Mouse (Mus musculus): ENCODE results near the gene Col9a2.
"Not testable (repeated sequence)": the region's sequence is repeated elsewhere in the genome, so short reads cannot be mapped to it uniquely, and the experiment has no call there.

Col9a2 gene

DNA sequence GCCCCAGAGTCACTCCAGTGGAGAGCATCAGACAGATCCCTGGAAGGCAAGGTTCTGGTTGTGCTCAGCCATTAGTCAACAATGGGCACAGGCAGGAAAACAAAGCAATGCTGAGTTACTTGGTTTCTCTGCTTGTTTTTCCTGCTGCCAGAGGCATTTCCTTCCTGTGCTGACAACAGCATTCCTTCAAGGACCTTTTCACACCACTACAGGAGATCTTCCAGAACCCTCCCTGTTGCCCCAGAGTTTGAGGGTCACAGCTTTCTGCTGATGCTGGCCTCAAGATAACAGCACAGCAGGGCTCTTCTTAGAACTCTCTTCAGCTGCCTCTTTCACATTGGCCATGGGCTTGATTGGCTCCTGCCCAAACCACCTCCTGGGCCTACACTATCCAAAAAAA lies 17.3 kb upstream of the Col9a2 start:
- DNase-seq = no peak

DNA sequence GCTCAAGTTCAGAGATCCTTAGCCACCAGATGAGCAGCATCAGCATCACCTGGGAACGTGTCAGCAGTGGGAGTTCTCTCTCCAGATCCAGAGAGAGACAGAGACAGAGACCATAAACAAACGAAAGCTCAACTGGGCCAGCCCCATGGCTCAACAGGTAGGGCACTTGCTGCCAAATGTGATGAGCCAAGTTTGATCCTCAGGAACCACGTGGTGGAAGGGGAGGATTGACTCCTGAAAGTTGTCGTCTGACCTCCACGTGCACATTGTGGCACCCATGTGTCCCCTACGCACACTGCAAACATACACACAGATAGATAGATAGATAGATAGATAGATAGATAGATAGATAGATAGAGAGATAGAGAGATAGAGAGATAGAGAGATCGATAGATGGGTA lies 15.7 kb upstream of the Col9a2 start:
- no peak for DNase-seq

DNA sequence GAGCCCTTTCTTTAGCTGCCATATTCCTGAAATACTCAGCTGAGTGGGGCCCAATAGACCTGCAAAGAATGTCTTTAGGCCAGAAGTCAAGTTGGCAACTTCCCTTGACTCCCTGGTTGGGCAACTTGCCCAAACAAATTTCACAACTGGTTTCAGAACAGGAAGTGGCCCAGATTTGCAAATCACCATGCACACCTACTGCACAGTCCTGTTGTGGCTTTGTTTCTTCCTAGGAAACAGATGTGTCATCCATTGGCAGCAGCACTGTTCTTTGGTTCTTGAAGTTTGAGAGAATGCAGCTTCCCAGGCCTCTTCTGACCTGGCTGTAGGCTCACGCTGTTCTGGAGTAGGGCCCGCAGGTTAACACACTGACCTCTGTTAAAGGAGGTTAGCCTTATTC lies 15.2 kb upstream of the Col9a2 start:
- no peak for DNase-seq

DNA sequence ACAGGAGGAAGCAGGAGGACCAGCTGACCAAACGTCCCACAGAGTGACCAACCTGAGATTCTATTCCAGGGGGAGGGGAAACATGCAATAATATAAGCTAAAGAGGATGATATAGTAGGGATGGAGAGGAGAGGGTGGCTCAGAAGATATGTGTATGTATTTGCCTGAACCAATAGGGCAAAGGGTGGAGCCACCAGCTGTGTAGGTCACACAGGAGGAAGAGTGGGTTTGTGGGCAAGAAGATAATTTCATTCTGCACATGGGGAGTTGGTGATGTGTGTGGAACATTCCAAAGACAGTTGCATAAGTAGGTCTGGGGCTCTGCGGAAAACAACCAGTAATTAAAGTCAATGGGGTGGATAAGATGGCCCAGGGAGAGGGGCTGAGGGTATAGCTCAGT lies 13.5 kb upstream of the Col9a2 start:
- no peak for DNase-seq

DNA sequence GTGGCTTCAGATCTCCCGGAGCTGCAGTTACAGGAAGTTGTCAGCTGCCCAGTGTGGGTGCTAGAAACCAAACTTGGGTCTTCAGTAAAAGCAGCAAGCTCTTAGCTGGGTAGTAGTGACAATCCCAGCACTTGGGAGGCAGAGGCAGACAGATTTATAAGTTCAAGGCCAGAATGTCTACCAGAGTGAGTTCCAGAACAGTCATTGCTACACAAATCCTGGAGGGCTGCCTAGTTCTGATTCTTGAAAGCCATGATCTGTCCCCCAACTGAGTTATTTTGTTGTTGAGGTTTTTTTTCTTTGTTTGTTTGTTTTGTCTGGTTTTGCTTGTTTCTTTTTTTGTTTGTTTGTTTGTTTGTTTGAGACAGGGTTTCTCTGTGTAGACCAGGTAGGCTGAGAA lies 11.0 kb upstream of the Col9a2 start:
- DNase-seq = no peak

DNA sequence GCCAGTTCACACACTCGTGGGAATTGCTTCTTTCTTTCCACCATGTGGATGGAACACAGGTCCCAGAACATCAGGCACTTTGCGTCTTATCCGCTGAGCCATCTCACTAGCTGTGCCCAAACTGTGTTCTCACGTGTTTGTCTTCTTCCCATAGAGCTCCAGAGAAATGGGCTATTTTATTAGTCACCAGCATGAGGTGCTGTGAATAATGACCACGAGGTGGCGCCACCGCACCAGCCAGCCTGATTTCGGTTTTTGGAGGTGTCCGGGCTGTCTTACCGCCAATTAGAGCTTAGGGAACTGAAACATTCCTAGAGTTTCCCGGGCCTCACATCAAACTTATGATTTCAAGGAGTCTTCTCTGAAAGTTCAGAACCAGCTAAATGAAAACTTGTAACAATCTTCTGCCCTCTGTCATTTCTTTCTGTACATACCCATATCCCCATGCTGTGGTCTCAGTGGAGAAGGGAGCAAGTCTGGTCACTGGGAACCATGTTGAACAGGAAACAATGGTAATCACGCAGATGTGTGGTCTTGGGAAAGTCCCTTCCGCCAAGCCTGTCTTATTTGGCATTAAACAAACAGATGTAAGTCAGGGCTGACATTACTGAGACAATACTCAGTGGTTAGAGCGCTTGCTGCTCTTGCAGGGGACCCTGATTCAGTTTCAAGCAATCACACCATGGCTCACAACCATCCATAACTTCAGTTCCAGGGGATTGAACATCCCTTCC lies 10.4 kb upstream of the Col9a2 start:
- DNase-seq = peak; percentile 57 to 63

DNA sequence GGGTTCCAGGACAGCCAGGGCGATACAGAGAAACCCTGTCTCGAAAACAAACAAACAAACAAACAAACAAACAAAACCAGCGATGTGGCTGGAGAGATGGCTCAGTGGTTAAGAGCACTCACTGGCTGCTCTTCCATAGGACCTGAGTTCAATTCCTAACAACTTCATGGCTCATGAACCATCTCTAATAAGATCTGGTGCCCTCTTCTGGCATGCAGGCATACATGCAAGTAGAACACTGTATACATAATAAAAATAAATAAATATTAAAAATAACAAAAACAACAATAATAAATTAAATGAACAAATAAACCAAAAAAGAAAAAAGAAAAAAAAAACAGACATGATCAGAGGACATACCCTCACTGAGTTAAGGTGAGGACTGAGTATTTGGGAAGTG lies 9.6 kb upstream of the Col9a2 start:
- DNase-seq = no peak

DNA sequence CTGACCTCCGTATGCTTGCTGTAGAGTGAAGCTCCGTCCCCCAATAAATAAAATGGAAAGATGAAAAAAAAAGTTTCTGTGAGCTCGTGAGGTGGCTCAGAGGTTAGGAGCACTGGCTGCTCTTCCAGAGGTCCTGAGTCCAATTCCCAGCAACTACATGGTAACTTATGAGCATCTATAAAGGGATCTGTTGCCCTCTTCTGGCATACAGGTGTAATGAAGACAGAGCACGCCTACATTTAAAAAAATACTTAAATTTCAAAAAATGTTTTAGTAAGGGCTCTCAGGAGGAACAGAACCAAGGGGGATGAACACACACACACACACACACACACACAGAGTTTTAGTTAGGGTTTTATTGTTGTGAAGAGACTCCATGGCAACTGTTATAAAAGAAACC lies 7.7 kb upstream of the Col9a2 start:
- no peak for DNase-seq

- no peak for DNase-seq
These were observed 6.2 kb upstream of the Col9a2 start for GRCm38 (mm10) chr4:121033006-121033405.

GRCm38 (mm10) chr4:121040323-121040722 lies 1.1 kb downstream of the Col9a2 start:
- no peak for DNase-seq

GRCm38 (mm10) chr4:121040897-121041671 lies 1.9 kb downstream of the Col9a2 start:
- peak; percentile 69 for DNase-seq

GRCm38 (mm10) chr4:121042472-121042871 lies 3.3 kb downstream of the Col9a2 start:
- DNase-seq = no peak

- no peak for DNase-seq
These were observed 3.8 kb downstream of the Col9a2 start for GRCm38 (mm10) chr4:121042946-121043345.

- DNase-seq = no peak
These were observed 12.7 kb downstream of the Col9a2 start for GRCm38 (mm10) chr4:121051863-121052262.

DNA sequence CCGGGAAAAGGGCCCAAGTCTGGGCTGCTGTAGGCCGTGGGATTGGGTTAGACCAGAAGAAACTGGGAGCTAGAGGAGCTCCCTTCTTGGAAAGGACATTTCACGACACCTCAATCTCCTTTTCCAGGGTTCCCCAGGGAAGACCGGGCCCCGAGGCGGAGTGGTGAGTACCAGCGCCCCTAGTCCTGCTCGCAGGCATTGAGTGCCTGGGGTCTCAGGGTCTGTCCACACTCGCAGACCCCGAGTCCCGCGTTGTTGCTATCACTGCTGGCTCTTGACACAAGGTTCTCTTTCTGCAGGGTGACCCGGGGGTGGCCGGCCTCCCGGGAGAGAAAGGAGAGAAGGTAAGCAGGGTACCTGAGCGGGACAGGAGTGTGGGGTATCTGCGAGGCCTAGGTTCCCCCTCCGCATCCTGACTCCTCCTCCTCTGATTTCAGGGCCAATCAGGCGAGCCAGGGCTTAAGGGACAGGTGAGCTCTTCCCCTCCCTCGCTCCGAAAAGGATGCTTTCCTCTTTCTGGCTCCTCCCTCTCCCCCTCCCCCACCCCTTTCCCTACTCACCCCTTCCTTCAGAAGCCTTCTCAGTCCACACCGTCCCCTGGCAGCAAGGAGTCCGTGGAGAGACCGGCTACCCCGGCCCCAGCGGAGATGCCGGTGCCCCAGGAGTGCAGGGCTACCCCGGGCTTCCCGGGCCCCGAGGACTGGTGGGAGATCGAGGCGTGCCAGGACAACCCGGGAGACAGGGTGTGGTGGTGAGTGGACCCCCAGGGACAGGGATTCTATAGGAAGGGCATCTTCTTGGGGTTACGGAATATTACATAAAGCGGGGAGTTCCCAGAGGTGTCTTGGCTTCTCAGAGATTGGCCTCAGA lies 13.5 kb downstream of the Col9a2 start:
- peak; percentile 49 to 57 for DNase-seq

DNA sequence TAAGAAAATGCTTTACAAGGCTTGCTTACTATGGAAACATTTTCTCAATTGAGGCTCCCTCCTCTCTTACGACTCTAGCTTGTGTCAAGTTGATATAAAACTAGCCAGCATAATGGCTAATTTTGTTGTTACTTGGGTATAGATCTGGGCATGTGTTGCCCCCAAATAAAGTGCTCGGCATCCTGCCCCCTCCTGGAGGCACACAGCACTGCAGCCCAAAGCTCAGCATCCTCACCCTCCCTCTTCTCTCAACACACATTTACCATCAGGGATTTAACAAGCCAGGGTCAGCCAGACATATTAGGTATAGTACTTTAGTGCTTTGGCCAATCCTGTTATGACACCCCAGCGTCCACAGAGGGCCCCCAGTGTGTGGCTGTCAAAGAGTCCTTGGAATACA lies 17.2 kb downstream of the Col9a2 start:
- peak; percentile 25 to 44 for DNase-seq

GRCm38 (mm10) chr4:121057032-121057431 lies 17.8 kb downstream of the Col9a2 start:
- DNase-seq = no peak

- not testable (repeated sequence) for DNase-seq
These were observed 20.0 kb downstream of the Col9a2 start for GRCm38 (mm10) chr4:121059218-121059617.

- no peak for DNase-seq
These were observed 26.2 kb downstream of the Col9a2 start for GRCm38 (mm10) chr4:121065336-121065735.

DNA sequence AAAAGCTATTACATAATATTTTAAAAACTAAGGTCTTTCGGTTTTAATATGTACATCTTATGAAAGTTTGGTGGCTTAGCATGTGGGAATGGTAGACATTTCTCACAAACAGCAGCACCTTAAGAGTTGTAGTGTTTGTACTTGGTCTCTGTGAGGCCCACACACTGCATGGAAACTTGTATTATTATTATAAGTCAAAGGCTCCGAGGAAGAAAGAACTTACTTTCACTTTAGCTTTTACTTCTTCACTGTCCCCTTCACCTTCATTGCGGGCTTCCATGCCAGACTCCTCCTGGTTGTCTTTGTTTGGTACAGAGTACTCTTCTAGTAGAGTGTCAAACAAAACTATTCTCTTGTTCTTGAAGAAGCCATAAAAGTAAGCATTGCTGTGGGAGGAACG lies 35.1 kb downstream of the Col9a2 start:
- no peak for DNase-seq

DNA sequence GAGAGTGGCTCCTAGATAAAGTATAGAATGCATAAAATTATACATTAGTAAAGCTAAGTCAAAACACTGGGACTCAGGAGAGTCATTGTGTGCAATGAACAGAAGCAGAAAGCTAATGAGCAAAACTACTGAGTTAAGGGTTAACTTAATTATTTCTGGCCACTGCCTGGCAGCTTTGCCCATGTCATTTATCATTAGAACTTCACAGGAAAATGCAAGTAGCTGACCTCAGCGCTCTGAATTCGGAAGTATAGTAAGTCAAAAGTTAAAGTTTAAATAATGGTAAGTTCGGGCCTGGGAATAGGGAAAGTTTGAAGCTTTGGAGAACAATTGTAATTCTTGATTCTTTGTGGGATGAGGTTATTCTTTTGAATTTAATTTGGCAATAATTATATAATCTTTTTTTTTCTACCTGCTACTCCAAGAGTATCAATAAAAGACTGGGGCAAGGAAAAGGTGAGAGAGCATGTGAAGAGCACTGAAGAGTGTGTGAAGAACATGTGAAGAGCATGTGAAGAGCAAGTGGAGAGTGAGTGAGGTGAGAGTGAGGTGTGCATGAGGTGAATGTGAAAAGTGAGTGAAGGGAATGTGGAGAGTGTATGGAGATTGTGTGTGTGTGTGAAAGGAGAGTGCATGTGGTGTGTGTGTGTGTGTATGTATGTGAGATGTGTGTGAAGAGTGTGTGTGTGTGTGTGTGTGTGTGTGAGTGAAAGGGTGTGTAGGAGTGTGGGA lies 38.9 kb downstream of the Col9a2 start:
- no peak for DNase-seq

DNA sequence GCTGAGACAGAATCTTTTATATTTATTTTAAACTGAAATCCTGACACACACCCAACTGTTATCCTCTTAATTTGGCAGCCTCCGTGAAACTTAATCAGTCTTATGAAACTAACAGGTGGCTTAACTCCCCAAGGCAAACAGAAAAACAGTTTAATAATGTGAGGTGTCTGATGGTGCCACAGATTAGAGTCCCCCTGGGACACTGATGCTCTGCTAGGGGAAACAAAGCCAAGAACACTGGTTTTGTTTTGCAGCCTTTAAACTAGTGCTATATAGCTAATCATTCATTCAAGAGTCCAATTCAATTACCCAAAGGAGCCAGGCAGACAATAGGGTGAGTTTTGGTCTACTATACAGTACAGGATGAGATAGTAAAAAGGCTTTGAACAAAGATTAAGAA lies 41.2 kb downstream of the Col9a2 start:
- no peak for DNase-seq

DNA sequence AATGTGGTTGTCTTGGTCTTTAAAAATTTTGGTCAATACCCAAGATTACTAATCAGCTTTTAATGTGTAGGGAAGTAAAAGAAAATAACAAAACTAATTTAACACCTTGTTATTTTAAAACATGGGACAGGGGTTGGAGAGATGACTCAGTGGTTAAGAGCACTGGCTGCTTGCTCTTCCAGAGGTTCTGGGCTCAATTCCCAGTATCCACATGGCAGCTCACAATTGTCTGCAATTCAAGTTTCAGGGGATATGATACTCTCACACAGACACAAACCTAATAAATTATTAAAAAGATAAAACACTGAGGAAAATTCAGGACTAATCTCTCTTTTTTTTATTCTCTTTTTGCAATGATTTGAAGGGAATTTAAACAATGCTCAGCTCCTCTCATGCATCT lies 45.3 kb downstream of the Col9a2 start:
- DNase-seq = no peak
